Comparison of ENCODE assay signal across 8 mouse cellular contexts in genomic region chr14:87416755-87417690, GRCm38 (mm10). TPM values are rescaled to one million over a fixed set of nuclear protein-coding genes. Genes with fewer than 3 reads are reported as not detected.
A peak's percentile ranks its signal among the peaks of the same experiment; 100 is the strongest.
DNase-seq lines count a peak whose midpoint lies in the region; ATAC-seq and TF ChIP-seq lines count a peak whose summit lies in the region.

No protein-coding gene starts in this region.

- H3K4me2 ChIP-seq in hindbrain, embryonic 16.5 days (ENCODE audit: low read length), result peak overlapping the region; percentile 59

- peak; percentile 3 to 25 for DNase-seq in layer of hippocampus, adult 18-20 months (ENCODE audit: low spot score in 2 of 2)
- DNase-seq in layer of hippocampus, adult 9-10 months (ENCODE audit: low spot score), result no peak
- peak; percentile 54 to 56 for DNase-seq in cerebellum, postnatal 36 days
- DNase-seq in gastrocnemius, adult 2 months, result peak; percentile 82
- DNase-seq in left cerebral cortex, postnatal 4 days, result peak; percentile 48
- peak; percentile 56 for DNase-seq in mesoderm, embryonic 11.5 days (ENCODE audit: low read depth, low spot score)

- under 1% methylated on average over 55 of the region's 109 CpGs for WGBS in hindbrain, embryonic 16.5 days
- 1% methylated on average over 106 of the region's 109 CpGs for WGBS in small intestine, adult 2 months

- H3K9me3 ChIP-seq in hindbrain, embryonic 16.5 days (ENCODE audit: control insufficient read depth, low read length), result no peaks in the 10 kb centered on the region

- TF ChIP-seq POLR2A in small intestine, adult 2 months (IDR thresholded peaks at IDR 0.05; ENCODE audit: low read depth, low read length), result no peak; the same call in 1 of the 2 replicates

- peak; percentile 74 for ATAC-seq in hindbrain, embryonic 16.5 days

- H3K27ac ChIP-seq in gastrocnemius, adult 2 months, result peak overlapping the region; percentile 100
- H3K27ac ChIP-seq in hindbrain, embryonic 16.5 days (ENCODE audit: low read depth, low read length), result peak overlapping the region; percentile 99
- peak overlapping the region; percentile 98 for H3K27ac ChIP-seq in small intestine, adult 2 months (ENCODE audit: insufficient read depth, low read depth, low read length)

- H3K9ac ChIP-seq in hindbrain, embryonic 16.5 days (ENCODE audit: low read depth, low read length), result peak overlapping the region; percentile 98

- no peaks in the 10 kb centered on the region for H3K27me3 ChIP-seq in hindbrain, embryonic 16.5 days (replicated peaks; ENCODE audit: control insufficient read depth, insufficient read depth, low read length)
- H3K27me3 ChIP-seq in small intestine, adult 2 months (ENCODE audit: control insufficient read depth, insufficient read depth, low read length), result no peaks in the 10 kb centered on the region

- intact Hi-C loops in gastrocnemius, adult 2 months (cut with DNase I), result loop anchor here (5.0 kb wide), 1 partner anchor 35 kb away; no protein-coding TSS in a partner anchor
- intact Hi-C loops in left cerebral cortex, postnatal 4 days (cut with DNase I), result no loop called here

- no peaks in the 10 kb centered on the region for H3K36me3 ChIP-seq in hindbrain, embryonic 16.5 days (ENCODE audit: control insufficient read depth, insufficient read depth, low read length)
- H3K36me3 ChIP-seq in small intestine, adult 2 months (ENCODE audit: control insufficient read depth, insufficient read depth, low read length), result no peaks in the 10 kb centered on the region

- no peak for TF ChIP-seq CTCF in gastrocnemius, adult 2 months (IDR thresholded peaks at IDR 0.05)
- TF ChIP-seq CTCF in small intestine, adult 2 months (IDR thresholded peaks at IDR 0.05; ENCODE audit: extremely low read depth, insufficient read length, insufficient replicate concordance, low read depth, low read length), result no peak

- peak overlapping the region; percentile 93 for H3K4me3 ChIP-seq in gastrocnemius, adult 2 months
- peak overlapping the region; percentile 90 for H3K4me3 ChIP-seq in hindbrain, embryonic 16.5 days (ENCODE audit: low read length)
- H3K4me3 ChIP-seq in small intestine, adult 2 months (ENCODE audit: low read depth, low read length), result peak overlapping the region; percentile 88

- H3K4me1 ChIP-seq in hindbrain, embryonic 16.5 days (ENCODE audit: control insufficient read depth, insufficient read depth, low read depth, low read length), result peaks cover 10% of the 10 kb centered on the region
- H3K4me1 ChIP-seq in small intestine, adult 2 months (ENCODE audit: control insufficient read depth, insufficient read depth, insufficient read length, low read length), result peaks cover 3% of the 10 kb centered on the region; the same call in 1 of the 2 replicates

RNA-seq across cellular contexts. Expression of gene Tdrd3, which starts 0.6 kb away (rescaled TPM):
- 10 to 100 TPM; 26.2 to 28.9 TPM for total RNA-seq in layer of hippocampus, adult 18-20 months (2021)
- total RNA-seq in gastrocnemius, adult 2 months (2021), result 10 to 100 TPM; 23.5 to 24.2 TPM
- polyA plus RNA-seq in hindbrain, embryonic 16.5 days (2015; fragmentation: Nextera tagmentation; extraction: Ambion mirVana), result 37.7 and 41.6 TPM in 2 replicates
- 10 to 100 TPM; 52.4 to 54.3 TPM for total RNA-seq in left cerebral cortex, postnatal 4 days (2021)
- polyA plus RNA-seq in small intestine, adult 2 months (2012; rRNA removed), result 0.44 and 0.53 TPM in 2 replicates
